Mouse (Mus musculus) splenic B cell, adult 2 months (primary cell): ENCODE measurements around the gene 5430403G16Rik.
A peak's percentile ranks its signal among the peaks of the same experiment; 100 is the strongest.
"Not testable (repeated sequence)": the region's sequence is repeated elsewhere in the genome, so short reads cannot be mapped to it uniquely, and the experiment has no call there.

Experiments
- DNase-seq: peaks from one replicate; pipeline ENCODE4 v3.0.0-alpha.2; 2011; ENCODE audit warnings: low read depth, low spot score
- H3K27me3 ChIP-seq: 2 replicates; pipeline ENCODE4 v1.6.1; 2012; ENCODE audit warnings: mild to moderate bottlenecking, low read length, moderate library complexity, mixed read lengths; ENCODE audit not compliant: control insufficient read depth, poor library complexity, insufficient read depth, severe bottlenecking
- H3K36me3 ChIP-seq: 2 replicates; pipeline ENCODE4 v1.6.1; 2012; ENCODE audit warnings: mild to moderate bottlenecking, low read length, moderate library complexity, mixed read lengths; ENCODE audit not compliant: control insufficient read depth, poor library complexity, insufficient read depth, severe bottlenecking

Gene 5430403G16Rik

DNA sequence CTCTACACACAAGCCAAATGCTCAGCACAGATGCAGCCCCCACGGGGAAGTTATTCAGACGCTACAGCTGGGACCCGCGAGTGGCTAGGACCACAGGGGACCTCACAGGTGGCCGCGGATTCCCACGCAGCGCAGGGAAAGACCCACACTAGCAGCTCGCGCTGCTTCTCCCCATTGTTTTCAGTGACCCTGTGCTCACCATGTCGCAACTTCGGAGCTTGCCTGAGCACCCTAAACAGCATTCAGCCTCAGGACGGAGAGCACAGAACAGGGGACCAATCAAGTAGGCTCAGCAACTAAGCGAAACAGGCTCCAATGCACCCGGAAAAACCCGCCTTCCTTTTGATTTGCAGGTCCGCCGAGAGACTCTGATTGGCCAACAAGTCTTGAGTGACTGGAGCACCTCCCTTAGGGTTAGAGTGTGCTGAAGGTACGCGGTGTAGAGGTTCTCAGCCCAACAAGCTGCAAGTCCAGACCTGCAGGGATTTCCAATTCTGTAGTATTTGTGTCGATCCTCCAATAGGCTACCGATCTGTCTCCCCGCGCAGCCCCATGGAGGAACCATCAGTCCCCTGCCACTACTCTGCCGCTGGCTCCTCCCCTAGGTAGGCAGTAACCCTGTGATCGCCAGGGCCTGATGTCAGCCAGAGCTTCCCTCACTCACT lies at the start of gene 5430403G16Rik:
Gene 5430403G16Rik (minus strand): TSS at position 505 of the 665 bp plus-strand sequence.
- H3K36me3 ChIP-seq, H3K27me3 ChIP-seq: not testable (repeated sequence)
- DNase-seq: peak; percentile 88

- H3K36me3 ChIP-seq, H3K27me3 ChIP-seq, DNase-seq: not testable (repeated sequence)
These were observed 26.5 kb upstream of the 5430403G16Rik start for GRCm38 (mm10) chr5:109717341-109717740.

DNA sequence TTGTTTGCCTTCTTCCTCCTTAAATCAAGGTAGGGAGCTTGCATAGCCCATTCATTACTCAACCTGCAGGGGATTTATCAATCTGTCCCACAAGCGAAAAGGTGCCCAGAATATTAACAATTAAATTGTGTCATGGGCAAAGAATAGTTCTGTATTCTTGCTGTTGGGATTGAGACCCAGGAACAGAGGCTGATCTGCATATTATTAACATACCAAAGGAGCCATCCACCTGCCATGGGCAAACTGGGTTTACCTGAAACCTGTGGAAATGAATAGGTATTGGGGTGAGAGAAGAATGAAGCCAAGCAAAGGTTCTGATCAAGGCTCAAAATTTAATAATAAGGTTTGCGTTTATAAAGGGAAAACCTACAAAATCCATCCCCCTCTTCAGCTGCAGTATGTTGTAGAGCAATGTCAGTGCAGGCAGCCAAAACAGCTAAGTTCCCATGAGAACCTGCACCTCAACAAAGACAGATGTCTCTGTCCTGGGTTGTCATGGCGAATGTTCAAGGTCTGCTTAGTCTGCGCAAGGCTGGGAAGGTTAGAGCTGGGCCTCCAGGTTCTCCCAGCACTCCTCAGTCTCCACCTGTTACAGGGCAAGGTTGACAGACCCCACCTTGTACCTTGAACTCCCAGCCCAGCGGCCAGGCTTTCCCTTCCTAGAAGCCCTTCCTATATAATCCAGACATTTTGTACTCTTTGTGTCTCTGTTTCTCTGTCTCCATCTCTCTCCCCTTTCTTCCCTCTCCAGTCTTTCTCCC lies 544 bp upstream of the 5430403G16Rik start:
- H3K27me3 ChIP-seq, H3K36me3 ChIP-seq, DNase-seq: not testable (repeated sequence)

- H3K27me3 ChIP-seq: no peaks in the 10 kb centered on the region
- DNase-seq: no peak
- H3K36me3 ChIP-seq: no peaks in the 10 kb centered on the region
These were observed 7.9 kb downstream of the 5430403G16Rik start for GRCm38 (mm10) chr5:109682921-109683320.
